Mouse (Mus musculus): Measurements from ENCODE around the gene Tln1.

DNA sequence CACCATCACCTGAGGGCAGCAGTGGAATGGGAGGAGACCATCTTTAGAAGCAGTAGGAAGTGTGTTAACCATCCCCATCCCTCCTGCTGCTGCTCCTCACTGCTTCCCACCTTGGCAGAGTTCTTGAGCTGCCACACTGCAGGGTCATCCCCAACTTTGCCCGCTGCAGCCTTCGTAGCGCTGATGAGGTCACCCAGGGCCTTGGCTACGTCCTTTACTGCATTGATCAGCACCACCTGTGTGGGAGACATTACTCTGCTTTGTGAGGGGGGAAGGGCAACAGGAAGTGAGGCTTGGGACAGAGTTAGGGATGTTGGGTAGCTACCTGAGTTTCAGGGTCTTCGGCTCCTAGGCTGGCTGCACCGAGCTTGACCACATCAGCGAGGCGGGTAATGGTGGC, 26.9 kb downstream of the Tln1 start:
- TF ChIP-seq CEBPB (IDR thresholded peaks at IDR 0.05; ENCODE audit: insufficient read depth, poor library complexity, severe bottlenecking) (no peak), TCF12 (IDR thresholded peaks at IDR 0.05; ENCODE audit: insufficient read depth, poor library complexity, severe bottlenecking) (no peak), MYOD1 (IDR thresholded peaks at IDR 0.05; ENCODE audit: control insufficient read depth in 1 of 3, insufficient read length in 2 of 3, low read depth in 2 of 3) (no peak), POLR2A (IDR thresholded peaks at IDR 0.05; ENCODE audit: insufficient read length, low read depth) (no peak), POLR2AphosphoS2 (IDR thresholded peaks at IDR 0.05; ENCODE audit: insufficient read length, low read depth) (no peak), SRF (IDR thresholded peaks at IDR 0.05; ENCODE audit: control insufficient read depth, insufficient read length, low read depth) (no peak), USF1 (IDR thresholded peaks at IDR 0.05; ENCODE audit: low read depth) (no peak), E2F4 (IDR thresholded peaks at IDR 0.05; ENCODE audit: insufficient read depth) (no peak), MAX (IDR thresholded peaks at IDR 0.05; ENCODE audit: low read depth) (no peak), MYOG (IDR thresholded peaks at IDR 0.05; ENCODE audit: control insufficient read depth in 1 of 3, insufficient read depth in 1 of 3, insufficient read length in 2 of 3, low read depth in 2 of 3) (no peak), REST (IDR thresholded peaks at IDR 0.05; ENCODE audit: insufficient read depth, insufficient read length) (no peak)

All from myocyte (in vitro differentiated cells).